Mouse (Mus musculus) liver, embryonic 16.5 days (tissue): ENCODE results near the gene Ccdc71. TPM values are rescaled to one million over a fixed set of nuclear protein-coding genes. Genes with fewer than 3 reads are reported as not detected.
A peak's percentile ranks its signal among the peaks of the same experiment; 100 is the strongest.

Experiments
- ATAC-seq: fragments of 200-750 bp; cut with Nextera tagmentation; 2 replicates; pipeline ENCODE4 v1.8.0; 2017; ENCODE audit warnings: low read depth, mild to moderate bottlenecking, moderate number of reproducible peaks, moderate library complexity
- H3K27ac ChIP-seq: fragments of 300-500 bp; sonication (generic); 2 replicates; pipeline ENCODE4 v1.5.1; 2014; ENCODE audit warnings: mild to moderate bottlenecking, low read length
- H3K27me3 ChIP-seq: fragments of 300-500 bp; sonication (generic); 2 replicates; pipeline ENCODE4 v1.6.1; 2014; ENCODE audit warnings: low read depth, low read length, mixed read lengths; ENCODE audit not compliant: control insufficient read depth, insufficient read depth
- H3K36me3 ChIP-seq: fragments of 300-500 bp; sonication (generic); 2 replicates; pipeline ENCODE4 v1.6.1; 2014; ENCODE audit warnings: mild to moderate bottlenecking; ENCODE audit not compliant: control insufficient read depth, insufficient read depth
- H3K4me1 ChIP-seq: fragments of 300-500 bp; sonication (generic); 2 replicates; pipeline ENCODE4 v1.6.1; 2014; ENCODE audit warnings: low read depth, low read length, mixed read lengths; ENCODE audit not compliant: control insufficient read depth
- H3K4me2 ChIP-seq: fragments of 300-500 bp; sonication (generic); 2 replicates; pipeline ENCODE4 v1.6.1; 2014; ENCODE audit warnings: low read depth, low read length, mixed read lengths
- H3K4me3 ChIP-seq: fragments of 300-500 bp; sonication (generic); 2 replicates; pipeline ENCODE4 v1.5.1; 2014; ENCODE audit warnings: low read depth, mild to moderate bottlenecking, low read length
- H3K9ac ChIP-seq: fragments of 300-500 bp; sonication (generic); 2 replicates; pipeline ENCODE4 v1.6.1; 2014; ENCODE audit warnings: low read depth, low read length
- H3K9me3 ChIP-seq: fragments of 300-500 bp; sonication (generic); replicated peaks from 2 replicates; pipeline ENCODE4 v1.6.1; 2016; ENCODE audit warnings: low read length; ENCODE audit not compliant: control insufficient read depth
- WGBS: fragments of 180-500 bp; shearing (Covaris S2); extraction: QIAGEN DNeasy Blood & Tissue Kit; methylation state at CpG from one replicate; pipeline ENCODE4 v1.1.7; 2014; ENCODE audit not compliant: insufficient replicate concordance; 5-methylcytosine and 5-hydroxymethylcytosine counted together
- polyA plus RNA-seq: library from polyadenylated mRNA; unstranded; fragments of >200 nt; fragmentation: Nextera tagmentation; extraction: Ambion mirVana; gene quantifications from 2 replicates; pipeline ENCODE4 v1.2.1, GENCODE M21; 2015

The Ccdc71 gene
- polyA plus RNA-seq, 1 experiment from 2014 or later = 19.8 TPM

DNA sequence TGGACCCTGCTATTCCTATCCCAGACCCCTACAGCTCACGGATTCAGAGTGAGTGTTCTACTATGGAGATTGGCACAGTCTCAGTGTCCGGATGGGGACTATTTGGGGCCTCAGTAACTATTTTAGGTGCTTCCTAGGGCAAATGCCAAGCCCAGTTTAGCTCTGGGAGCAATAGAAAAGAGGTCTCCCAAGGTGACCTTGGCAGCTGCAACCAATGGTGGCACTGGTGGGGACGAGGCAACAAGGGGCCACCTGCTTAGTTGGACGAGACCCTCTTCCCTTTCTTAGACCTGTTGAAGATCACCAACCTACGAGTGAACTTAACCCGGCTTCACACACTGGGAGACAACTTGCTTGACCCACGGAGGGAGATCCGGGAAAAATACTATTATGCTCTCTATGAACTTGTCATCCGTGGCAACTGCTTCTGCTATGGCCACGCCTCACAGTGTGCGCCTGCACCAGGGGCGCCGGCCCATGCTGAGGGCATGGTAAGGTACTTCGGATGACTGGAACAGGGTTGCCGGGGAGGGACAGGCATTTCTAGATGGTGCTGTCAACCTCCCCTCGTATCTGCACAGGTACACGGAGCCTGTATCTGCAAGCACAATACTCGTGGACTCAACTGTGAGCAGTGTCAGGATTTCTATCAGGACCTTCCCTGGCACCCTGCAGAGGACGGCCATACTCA lies 21.3 kb downstream of the Ccdc71 start:
- Histone ChIP-seq H3K4me1 (peaks cover 7% of the 10 kb centered on the region), H3K9ac (no peak overlapping the region), H3K27ac (no peak overlapping the region), H3K4me2 (no peak overlapping the region), H3K9me3 (no peaks in the 10 kb centered on the region), H3K36me3 (no peaks in the 10 kb centered on the region), H3K4me3 (no peak overlapping the region), H3K27me3 (peaks cover 7% of the 10 kb centered on the region)
- no peak for ATAC-seq
- 70% methylated on average over 19 of the region's 19 CpGs for WGBS

DNA sequence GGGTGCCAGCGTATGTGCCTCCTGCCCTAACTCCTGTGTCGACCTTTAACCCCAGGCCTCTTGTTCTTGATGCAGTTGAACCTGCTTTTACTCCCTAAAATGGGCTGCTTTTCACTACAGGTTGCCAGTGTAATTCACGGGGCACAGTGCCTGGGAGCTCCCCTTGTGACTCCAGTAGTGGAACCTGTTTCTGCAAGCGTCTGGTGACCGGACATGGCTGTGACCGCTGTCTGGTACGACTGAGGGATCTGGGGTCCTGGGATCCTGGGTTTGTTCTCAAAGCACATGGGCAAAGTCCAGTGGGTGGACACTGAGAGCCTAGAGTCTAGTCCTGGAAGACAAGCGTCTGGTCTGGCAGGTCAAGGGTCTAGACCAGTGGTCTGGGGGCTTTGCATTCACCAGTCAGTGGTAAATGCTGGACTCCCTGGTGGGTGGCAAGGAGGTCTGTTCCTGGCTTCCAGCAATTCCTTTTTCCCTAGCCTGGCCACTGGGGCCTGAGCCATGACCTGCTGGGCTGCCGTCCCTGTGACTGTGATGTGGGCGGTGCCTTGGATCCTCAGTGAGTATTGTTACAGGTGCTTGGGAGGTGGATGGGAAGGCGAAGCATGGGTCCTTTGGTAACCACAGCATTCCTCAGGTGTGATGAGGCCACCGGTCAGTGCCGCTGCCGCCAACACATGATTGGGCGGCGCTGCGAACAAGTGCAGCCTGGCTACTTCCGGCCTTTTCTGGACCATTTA lies 22.9 kb downstream of the Ccdc71 start:
- peaks cover 7% of the 10 kb centered on the region for H3K4me1 ChIP-seq
- no peak overlapping the region for H3K27ac ChIP-seq
- no peaks in the 10 kb centered on the region for H3K9me3 ChIP-seq
- H3K36me3 ChIP-seq = no peaks in the 10 kb centered on the region; the same call in 1 of the 2 replicates
- no peak overlapping the region for H3K9ac ChIP-seq
- H3K4me2 ChIP-seq = no peak overlapping the region
- WGBS = 82% methylated on average over 18 of the region's 18 CpGs
- no peak overlapping the region for H3K4me3 ChIP-seq
- ATAC-seq = no peak
- H3K27me3 ChIP-seq = peaks cover 7% of the 10 kb centered on the region

DNA sequence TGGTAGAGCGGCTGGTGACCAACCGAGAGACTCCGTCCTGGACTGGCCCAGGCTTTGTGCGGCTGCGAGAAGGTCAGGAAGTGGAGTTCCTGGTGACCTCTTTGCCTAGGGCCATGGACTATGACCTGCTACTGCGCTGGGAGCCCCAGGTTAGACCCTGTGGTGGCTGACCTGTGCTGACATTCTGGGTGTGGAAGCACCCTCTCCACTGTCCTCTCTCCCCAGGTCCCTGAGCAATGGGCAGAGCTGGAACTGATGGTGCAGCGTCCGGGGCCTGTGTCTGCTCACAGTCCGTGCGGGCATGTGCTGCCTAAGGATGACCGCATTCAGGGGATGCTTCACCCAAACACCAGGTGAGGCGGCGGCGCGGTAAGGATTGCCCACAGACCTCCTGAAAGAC lies 23.7 kb downstream of the Ccdc71 start:
- Histone ChIP-seq H3K4me3 (no peak overlapping the region), H3K36me3 (no peaks in the 10 kb centered on the region; the same call in 1 of the 2 replicates), H3K27me3 (peaks cover 3% of the 10 kb centered on the region; the same call in 1 of the 2 replicates), H3K9ac (no peak overlapping the region), H3K4me2 (no peak overlapping the region), H3K27ac (no peak overlapping the region), H3K9me3 (no peaks in the 10 kb centered on the region), H3K4me1 (peaks cover 3% of the 10 kb centered on the region)
- ATAC-seq = no peak
- 81% methylated on average over 15 of the region's 15 CpGs for WGBS

DNA sequence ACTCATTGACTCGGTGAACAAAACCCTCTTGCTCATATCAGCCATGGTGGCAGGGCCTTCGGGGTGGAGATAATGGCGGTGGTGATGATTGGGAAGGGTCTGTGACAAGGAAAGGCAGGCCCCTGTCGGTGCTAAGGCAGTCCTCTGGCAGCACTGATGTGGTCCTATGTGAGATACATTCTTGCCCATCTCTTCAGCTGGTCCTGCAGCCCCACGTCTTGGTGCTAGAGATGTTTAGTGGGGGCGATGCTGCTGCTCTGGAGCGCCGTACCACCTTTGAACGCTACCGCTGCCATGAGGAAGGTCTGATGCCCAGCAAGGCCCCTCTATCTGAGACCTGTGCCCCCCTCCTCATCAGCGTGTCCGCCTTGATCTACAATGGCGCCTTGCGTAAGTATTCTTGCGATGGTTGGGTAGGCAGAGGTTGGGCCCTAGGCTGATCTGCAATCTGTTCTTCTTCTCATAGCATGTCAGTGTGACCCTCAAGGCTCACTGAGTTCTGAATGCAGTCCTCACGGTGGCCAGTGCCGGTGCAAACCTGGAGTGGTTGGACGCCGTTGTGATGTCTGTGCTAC lies 25.1 kb downstream of the Ccdc71 start:
- Histone ChIP-seq H3K27me3 (no peaks in the 10 kb centered on the region), H3K9me3 (no peaks in the 10 kb centered on the region), H3K4me3 (no peak overlapping the region), H3K36me3 (no peaks in the 10 kb centered on the region; the same call in 1 of the 2 replicates), H3K9ac (no peak overlapping the region), H3K27ac (no peak overlapping the region), H3K4me2 (no peak overlapping the region), H3K4me1 (peaks cover 6% of the 10 kb centered on the region)
- 79% methylated on average over 19 of the region's 19 CpGs for WGBS
- ATAC-seq = no peak

DNA sequence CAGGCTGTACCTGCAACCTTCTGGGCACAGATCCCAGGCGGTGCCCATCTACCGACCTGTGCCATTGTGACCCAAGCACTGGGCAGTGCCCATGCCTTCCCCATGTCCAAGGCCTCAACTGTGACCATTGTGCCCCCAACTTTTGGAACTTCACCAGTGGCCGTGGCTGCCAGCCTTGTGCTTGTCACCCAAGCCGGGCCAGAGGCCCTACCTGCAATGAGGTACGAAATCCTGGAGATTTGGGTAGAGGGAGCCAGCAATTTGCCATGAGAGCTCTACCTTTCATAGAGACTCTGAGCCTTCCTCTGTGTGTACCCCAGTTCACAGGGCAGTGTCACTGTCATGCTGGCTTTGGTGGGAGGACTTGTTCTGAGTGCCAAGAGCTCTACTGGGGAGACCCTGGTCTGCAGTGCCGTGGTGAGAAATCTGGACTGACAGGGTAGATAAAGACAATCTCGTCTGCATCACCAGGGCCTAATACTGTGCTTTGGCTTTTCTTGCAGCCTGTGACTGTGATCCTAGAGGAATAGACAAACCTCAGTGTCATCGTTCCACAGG lies 26.7 kb downstream of the Ccdc71 start:
- no peak overlapping the region for H3K27ac ChIP-seq
- H3K36me3 ChIP-seq = no peaks in the 10 kb centered on the region; the same call in 1 of the 2 replicates
- H3K9me3 ChIP-seq = no peaks in the 10 kb centered on the region
- no peak for ATAC-seq
- H3K27me3 ChIP-seq = no peaks in the 10 kb centered on the region
- 65% methylated on average over 8 of the region's 8 CpGs for WGBS
- no peak overlapping the region for H3K4me3 ChIP-seq
- no peak overlapping the region for H3K9ac ChIP-seq
- H3K4me1 ChIP-seq = peaks cover 12% of the 10 kb centered on the region
- H3K4me2 ChIP-seq = no peak overlapping the region

DNA sequence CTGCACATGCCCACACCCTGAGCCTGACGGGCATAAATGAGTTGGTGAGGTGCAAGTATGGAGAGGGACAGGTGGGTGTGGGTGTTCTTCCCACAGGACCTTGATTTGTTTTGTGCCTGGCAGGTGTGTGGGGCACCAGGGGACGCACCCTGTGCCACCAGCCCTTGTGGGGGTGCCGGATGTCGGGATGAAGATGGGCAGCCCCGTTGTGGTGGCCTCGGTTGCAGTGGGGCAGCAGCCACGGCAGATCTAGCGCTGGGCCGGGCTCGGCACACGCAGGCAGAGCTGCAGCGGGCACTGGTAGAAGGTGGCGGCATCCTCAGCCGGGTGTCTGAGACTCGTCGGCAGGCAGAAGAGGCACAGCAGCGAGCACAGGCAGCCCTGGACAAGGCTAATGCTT lies 28.1 kb downstream of the Ccdc71 start:
- H3K27me3 ChIP-seq = no peaks in the 10 kb centered on the region
- no peak overlapping the region for H3K4me2 ChIP-seq
- H3K9me3 ChIP-seq = no peaks in the 10 kb centered on the region
- no peak overlapping the region for H3K4me3 ChIP-seq
- H3K4me1 ChIP-seq = peaks cover 18% of the 10 kb centered on the region
- no peak overlapping the region for H3K9ac ChIP-seq
- ATAC-seq = no peak
- 81% methylated on average over 17 of the region's 17 CpGs for WGBS
- peaks cover 11% of the 10 kb centered on the region for H3K36me3 ChIP-seq
- no peak overlapping the region for H3K27ac ChIP-seq

DNA sequence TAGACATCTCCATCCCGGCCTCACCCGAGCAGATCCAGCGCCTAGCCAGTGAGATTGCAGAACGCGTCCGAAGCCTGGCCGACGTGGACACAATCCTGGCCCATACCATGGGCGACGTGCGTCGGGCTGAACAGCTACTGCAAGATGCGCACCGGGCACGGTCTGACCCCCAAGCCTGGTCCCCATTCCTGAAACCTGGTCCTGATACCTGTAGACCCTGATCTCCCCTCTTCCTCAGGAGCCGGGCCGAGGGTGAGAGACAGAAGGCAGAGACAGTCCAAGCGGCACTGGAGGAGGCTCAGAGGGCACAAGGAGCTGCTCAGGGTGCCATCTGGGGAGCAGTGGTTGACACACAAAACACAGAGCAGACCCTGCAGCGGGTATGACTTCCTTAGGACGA lies 28.9 kb downstream of the Ccdc71 start:
- H3K9ac ChIP-seq = no peak overlapping the region
- H3K4me3 ChIP-seq = no peak overlapping the region
- peaks cover 19% of the 10 kb centered on the region for H3K36me3 ChIP-seq
- no peaks in the 10 kb centered on the region for H3K9me3 ChIP-seq
- 91% methylated on average over 20 of the region's 20 CpGs for WGBS
- H3K4me2 ChIP-seq = no peak overlapping the region
- no peak overlapping the region for H3K27ac ChIP-seq
- no peaks in the 10 kb centered on the region for H3K27me3 ChIP-seq
- H3K4me1 ChIP-seq = peaks cover 18% of the 10 kb centered on the region
- no peak for ATAC-seq

DNA sequence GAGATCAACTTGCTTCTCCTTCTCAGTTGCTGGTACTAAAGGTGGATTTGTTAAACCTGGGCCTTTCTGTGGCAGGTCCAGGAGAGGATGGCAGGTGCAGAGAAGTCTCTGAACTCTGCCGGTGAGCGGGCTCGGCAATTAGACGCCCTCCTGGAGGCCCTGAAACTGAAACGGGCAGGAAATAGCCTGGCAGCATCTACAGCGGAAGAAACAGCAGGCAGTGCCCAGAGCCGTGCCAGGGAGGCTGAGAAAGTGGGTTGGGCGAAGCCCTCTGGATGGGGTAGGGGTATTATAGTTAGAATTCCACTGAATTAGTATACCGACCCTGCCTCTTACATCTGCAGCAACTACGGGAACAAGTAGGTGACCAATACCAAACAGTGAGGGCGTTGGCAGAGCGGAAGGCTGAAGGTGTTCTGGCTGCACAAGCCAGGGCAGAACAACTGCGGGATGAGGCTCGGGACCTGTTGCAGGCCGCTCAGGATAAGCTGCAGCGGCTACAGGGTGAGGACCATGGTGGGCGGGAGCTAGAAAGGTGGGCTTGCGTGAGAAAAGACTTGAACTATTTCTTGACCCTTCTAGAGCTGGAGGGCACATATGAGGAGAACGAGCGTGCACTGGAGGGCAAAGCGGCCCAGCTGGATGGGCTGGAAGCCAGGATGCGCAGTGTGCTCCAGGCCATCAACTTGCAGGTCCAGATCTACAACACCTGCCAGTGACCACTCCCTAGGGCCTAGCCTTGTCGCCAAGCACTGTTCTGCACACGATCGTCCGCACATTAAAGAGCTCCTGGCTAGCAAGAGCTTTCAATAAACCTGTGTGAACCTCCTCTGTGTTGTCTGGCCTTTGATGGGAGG lies 29.6 kb downstream of the Ccdc71 start:
- peak overlapping the region; percentile 97 for H3K9ac ChIP-seq
- H3K4me3 ChIP-seq = peak overlapping the region; percentile 100
- 66% methylated on average over 26 of the region's 26 CpGs for WGBS
- peak overlapping the region; percentile 97 for H3K27ac ChIP-seq
- ATAC-seq = no peak
- no peaks in the 10 kb centered on the region for H3K27me3 ChIP-seq
- H3K36me3 ChIP-seq = peaks cover 26% of the 10 kb centered on the region
- peaks cover 18% of the 10 kb centered on the region for H3K4me1 ChIP-seq
- peak overlapping the region; percentile 90 for H3K4me2 ChIP-seq
- no peaks in the 10 kb centered on the region for H3K9me3 ChIP-seq
